Mouse (Mus musculus) heart, postnatal 0 days (tissue): Measurements from ENCODE around the gene Smarce1. TPM values are rescaled to one million over a fixed set of nuclear protein-coding genes. Genes with fewer than 3 reads are reported as not detected.

Source experiments
- ATAC-seq: fragments of 200-750 bp; cut with Nextera tagmentation; 2 replicates; pipeline ENCODE4 v1.8.0; 2017; ENCODE audit warnings: low read depth, moderate number of reproducible peaks, moderate library complexity; ENCODE audit not compliant: insufficient read depth
- DNase-seq: peaks from one replicate; pipeline ENCODE4 v3.0.0-alpha.2; 2016; ENCODE audit warnings: low spot score
- H3K27ac ChIP-seq: fragments of 300-500 bp; sonication (generic); 2 replicates; pipeline ENCODE4 v1.5.1; 2014; ENCODE audit warnings: low read depth, mild to moderate bottlenecking
- H3K27me3 ChIP-seq: fragments of 300-500 bp; sonication (generic); 2 replicates; pipeline ENCODE4 v1.6.1; 2014; ENCODE audit warnings: low read length, mixed read lengths; ENCODE audit not compliant: control insufficient read depth, insufficient read depth
- H3K36me3 ChIP-seq: fragments of 300-500 bp; sonication (generic); replicated peaks from 2 replicates; pipeline ENCODE4 v1.6.1; 2014; ENCODE audit warnings: low read length, mixed read lengths; ENCODE audit not compliant: control insufficient read depth, insufficient read depth
- H3K4me1 ChIP-seq: fragments of 300-500 bp; sonication (generic); 2 replicates; pipeline ENCODE4 v1.6.1; 2014; ENCODE audit warnings: antibody characterized with exemption; ENCODE audit not compliant: control insufficient read depth, insufficient read depth
- H3K4me2 ChIP-seq: fragments of 300-500 bp; sonication (generic); 2 replicates; pipeline ENCODE4 v1.6.1; 2014; ENCODE audit warnings: low read depth, mild to moderate bottlenecking, low read length, moderate library complexity
- H3K4me3 ChIP-seq: fragments of 300-500 bp; sonication (generic); 2 replicates; pipeline ENCODE4 v1.5.1; 2014; ENCODE audit warnings: low read depth, low read length
- H3K9ac ChIP-seq: fragments of 300-500 bp; sonication (generic); replicated peaks from 2 replicates; pipeline ENCODE4 v1.6.1; 2014; ENCODE audit warnings: low read depth, low read length, mixed read lengths
- H3K9me3 ChIP-seq: fragments of 300-500 bp; sonication (generic); replicated peaks from 2 replicates; pipeline ENCODE4 v1.6.1; 2016; ENCODE audit warnings: low read length; ENCODE audit not compliant: control insufficient read depth
- CTCF ChIP-seq: IDR thresholded peaks from 2 replicates; pipeline ENCODE4 v1.5.1; 2016; ENCODE audit warnings: antibody characterized with exemption, control low read depth, low read depth
- EP300 ChIP-seq: IDR thresholded peaks from 2 replicates; pipeline ENCODE4 v1.6.1; 2016; ENCODE audit warnings: antibody characterized with exemption, low read depth
- WGBS: fragments of 180-500 bp; shearing (Covaris S2); extraction: QIAGEN DNeasy Blood & Tissue Kit; methylation state at CpG from one replicate; pipeline ENCODE4 v1.1.7; 2014; 5-methylcytosine and 5-hydroxymethylcytosine counted together
- polyA plus RNA-seq: library from polyadenylated mRNA; unstranded; fragments of >200 nt; fragmentation: Nextera tagmentation; extraction: Ambion mirVana; gene quantifications from 2 replicates; pipeline ENCODE4 v1.2.1, GENCODE M21; 2015
- total RNA-seq: library from RNA; depleted of rRNA; stranded (reverse); fragments of >200 nt; gene quantifications from 2 replicates; pipeline ENCODE4 v1.2.3, GENCODE M21; 2014; ENCODE audit warnings: low replicate concordance

Smarce1 gene
- total and polyA plus RNA-seq, 2 experiments from 2014 or later, result 96.9 to 126 TPM

DNA sequence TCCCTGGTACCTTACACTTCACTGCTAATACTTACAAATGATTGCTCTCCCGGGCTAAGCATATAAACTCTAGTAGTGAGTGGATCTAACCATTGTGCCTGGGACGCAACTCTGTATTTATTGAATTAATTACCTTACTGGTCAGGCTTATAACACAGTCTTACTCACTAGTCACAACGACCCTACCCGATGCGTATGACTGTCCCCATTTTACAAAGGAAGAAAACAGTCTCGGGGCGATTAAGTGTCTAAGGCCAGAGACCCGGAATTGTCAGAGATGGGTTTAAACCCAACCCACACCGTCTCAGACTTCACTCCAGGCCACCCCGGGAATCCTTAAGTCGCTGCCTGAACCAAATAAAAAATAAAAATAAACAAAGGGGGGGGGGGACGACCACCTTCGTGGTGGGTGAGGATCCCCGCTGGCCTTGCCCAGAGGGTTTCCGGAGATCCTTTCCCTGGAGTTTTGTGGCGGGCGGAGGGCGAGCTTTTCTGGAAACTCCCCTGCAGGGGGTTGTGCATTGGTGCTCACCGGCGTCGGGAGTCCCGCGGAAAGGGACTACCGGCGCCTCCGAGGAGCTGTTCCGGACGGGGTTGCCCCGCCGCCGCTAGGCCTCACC lies 1.1 kb downstream of the Smarce1 start:
- no peaks in the 10 kb centered on the region for H3K27me3 ChIP-seq
- ATAC-seq, result peak; percentile 67
- TF ChIP-seq CTCF (no peak), EP300 (no peak)

DNA sequence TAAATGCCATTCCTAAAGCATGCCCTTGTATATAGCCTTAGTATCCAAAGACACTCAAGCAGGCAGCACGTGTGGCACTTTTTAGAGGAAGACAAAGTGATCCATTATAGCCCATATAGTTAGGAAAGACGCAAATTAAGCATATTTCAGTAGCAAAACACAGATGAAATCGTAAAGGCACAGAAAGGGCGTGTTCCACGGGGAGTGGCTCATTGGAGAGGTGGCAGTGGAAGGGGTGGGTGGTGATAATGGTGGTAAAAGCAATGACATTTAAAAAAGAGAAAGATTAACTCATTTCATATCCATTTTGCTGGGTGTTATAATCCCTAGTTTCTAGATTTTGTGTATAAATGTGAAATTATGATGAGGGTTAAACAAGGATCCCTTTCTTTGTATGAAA lies 4.5 kb downstream of the Smarce1 start:
- Histone ChIP-seq H3K4me3 (no peak overlapping the region), H3K9ac (no peak overlapping the region), H3K36me3 (peaks cover 51% of the 10 kb centered on the region), H3K4me2 (no peak overlapping the region), H3K4me1 (peaks cover 15% of the 10 kb centered on the region; the same call in 1 of the 2 replicates), H3K9me3 (no peaks in the 10 kb centered on the region), H3K27ac (no peak overlapping the region), H3K27me3 (no peaks in the 10 kb centered on the region)
- DNase-seq, result no peak
- no peak for TF ChIP-seq CTCF
- no peak for TF ChIP-seq EP300
- no peak for ATAC-seq
- WGBS, result 88% methylated on average over 5 of the region's 5 CpGs

More for the DNA sequence above, 1.1 kb downstream of the Smarce1 start:
- Histone ChIP-seq H3K4me1 (peaks cover 8% of the 10 kb centered on the region; the same call in 1 of the 2 replicates), H3K9me3 (no peaks in the 10 kb centered on the region), H3K9ac (peak overlapping the region; percentile 99), H3K4me3 (peak overlapping the region; percentile 96), H3K36me3 (peaks cover 29% of the 10 kb centered on the region), H3K4me2 (peak overlapping the region; percentile 82), H3K27ac (peak overlapping the region; percentile 97)
- WGBS, result under 1% methylated on average over 31 of the region's 31 CpGs
- DNase-seq, result peak; percentile 32

DNA sequence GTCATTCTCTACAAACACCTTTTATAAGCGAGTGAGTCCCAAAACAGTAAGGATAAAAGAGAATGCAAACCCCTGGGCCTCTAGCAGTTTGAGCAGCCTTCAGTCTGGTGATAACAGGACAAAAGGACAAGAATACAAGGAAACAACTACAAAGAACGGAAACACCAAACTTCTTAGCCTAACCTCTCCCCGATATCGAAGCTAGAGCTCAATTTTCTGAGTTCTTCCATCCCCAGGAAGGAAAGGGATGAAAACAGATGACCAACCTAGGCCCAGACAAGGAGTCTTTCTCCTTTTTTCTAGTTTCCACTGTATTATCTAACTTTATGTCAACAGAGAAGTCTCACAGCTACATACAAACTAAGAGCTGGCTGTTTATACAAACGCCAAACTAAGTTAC lies 7.5 kb downstream of the Smarce1 start:
- Histone ChIP-seq H3K9me3 (no peaks in the 10 kb centered on the region), H3K4me1 (0 out of 2 replicates have a peak, but pooled peaks cover 7% of the 10 kb centered on the region), H3K27me3 (no peaks in the 10 kb centered on the region), H3K4me3 (no peak overlapping the region), H3K4me2 (no peak overlapping the region), H3K9ac (no peak overlapping the region), H3K27ac (peak overlapping the region; percentile 20; the same call in 1 of the 2 replicates), H3K36me3 (peaks cover 79% of the 10 kb centered on the region)
- TF ChIP-seq CTCF (no peak), EP300 (no peak)
- DNase-seq (no peak), ATAC-seq (no peak)
- WGBS, result 62% methylated on average over 5 of the region's 5 CpGs

DNA sequence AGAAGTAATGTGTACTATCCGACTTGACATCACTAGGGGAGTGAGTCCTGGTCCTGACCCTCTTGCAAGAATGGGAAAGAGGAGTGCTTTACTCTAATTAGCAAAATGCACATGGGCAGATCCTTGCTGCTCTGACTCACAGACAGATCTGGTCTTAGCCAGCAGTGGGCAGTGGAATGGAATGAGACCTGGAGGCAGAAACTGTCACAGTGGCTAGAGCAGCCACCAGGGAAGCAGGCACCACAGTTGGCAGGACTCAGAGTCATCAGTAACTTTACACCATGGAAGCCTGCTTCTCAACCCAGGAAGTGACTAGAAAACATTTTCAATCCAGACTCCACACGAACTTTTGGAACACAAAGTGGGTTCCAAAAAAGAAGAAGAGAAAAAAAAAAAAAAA lies 9.0 kb downstream of the Smarce1 start:
- Histone ChIP-seq H3K4me3 (no peak overlapping the region), H3K27ac (peak overlapping the region; percentile 43; the same call in 1 of the 2 replicates), H3K9ac (no peak overlapping the region), H3K27me3 (no peaks in the 10 kb centered on the region), H3K4me2 (no peak overlapping the region), H3K4me1 (0 out of 2 replicates have a peak, but pooled peaks cover 7% of the 10 kb centered on the region), H3K9me3 (no peaks in the 10 kb centered on the region), H3K36me3 (peaks cover 82% of the 10 kb centered on the region)
- 39% methylated on average over 2 of the region's 2 CpGs for WGBS
- TF ChIP-seq CTCF (peak; percentile 24; the same call in 1 of the 2 replicates), EP300 (no peak)
- DNase-seq (no peak), ATAC-seq (peak; percentile 49; the same call in 1 of the 2 replicates)

DNA sequence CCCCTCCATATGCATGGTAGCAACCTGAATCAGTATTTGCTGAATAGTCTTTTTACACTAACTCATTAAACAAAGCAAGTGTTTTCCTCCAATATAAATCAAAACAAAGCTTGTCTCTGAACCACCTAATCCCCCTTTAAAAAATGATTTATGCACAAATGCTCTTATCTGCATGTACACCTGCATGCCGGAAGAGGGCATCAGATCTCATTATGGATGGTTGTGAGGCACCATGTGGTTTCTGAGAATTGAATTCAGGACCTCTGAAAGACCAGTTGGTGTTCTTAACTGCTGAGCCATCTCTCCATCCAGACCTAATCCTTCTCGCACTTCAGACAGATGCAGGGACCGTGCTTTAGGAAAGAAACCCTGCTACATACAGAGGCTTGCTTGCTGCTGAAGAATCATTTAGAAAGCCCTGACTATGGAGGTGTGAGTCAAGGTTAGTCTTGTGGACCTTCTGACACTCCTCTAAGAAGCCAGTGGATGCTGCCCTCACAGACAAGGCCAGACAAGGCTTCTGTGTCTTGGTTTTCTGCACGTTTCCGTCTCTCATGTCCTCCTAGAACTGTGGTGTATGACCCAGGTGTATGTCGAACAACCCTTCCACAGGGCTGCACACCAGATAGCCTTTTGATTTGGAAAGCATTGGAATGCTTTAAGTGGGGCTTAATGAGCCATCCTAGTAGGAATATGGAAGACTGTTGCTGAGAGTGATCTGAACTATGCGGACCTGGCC lies 13.4 kb downstream of the Smarce1 start:
- no peak for DNase-seq
- no peaks in the 10 kb centered on the region for H3K9me3 ChIP-seq
- WGBS, result 89% methylated on average over 7 of the region's 7 CpGs
- H3K27me3 ChIP-seq, result no peaks in the 10 kb centered on the region
- no peak overlapping the region for H3K4me2 ChIP-seq
- peaks cover 91% of the 10 kb centered on the region for H3K36me3 ChIP-seq
- no peak overlapping the region for H3K4me3 ChIP-seq
- no peak for ATAC-seq
- H3K27ac ChIP-seq, result no peak overlapping the region
- TF ChIP-seq EP300, result no peak
- TF ChIP-seq CTCF, result 0 out of 2 replicates have a peak, but pooled peaks have one; percentile 7
- no peak overlapping the region for H3K9ac ChIP-seq
- H3K4me1 ChIP-seq, result 0 out of 2 replicates have a peak, but pooled peaks cover 7% of the 10 kb centered on the region
